Mouse (Mus musculus): ENCODE results near the gene Chrm1.

Chrm1 gene

DNA sequence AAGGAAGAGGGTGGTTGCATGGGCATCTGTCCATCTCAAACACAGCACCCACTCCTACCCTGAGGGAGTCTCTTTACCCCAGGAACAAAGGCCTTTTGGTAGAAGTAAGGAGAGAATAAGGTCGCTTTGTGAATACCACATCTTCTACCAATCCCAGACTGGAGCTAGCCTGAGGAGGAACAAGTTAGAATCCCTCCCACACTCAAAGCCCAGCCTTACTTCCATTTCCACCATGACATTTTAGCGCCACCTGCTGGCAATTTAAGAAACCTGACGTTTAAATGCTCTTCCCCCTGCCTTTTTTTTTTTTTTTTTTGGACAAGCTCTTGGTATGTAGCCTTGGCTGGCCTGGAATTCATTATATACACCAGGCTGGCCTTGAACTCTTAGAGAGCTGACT lies 19.4 kb downstream of the Chrm1 start:
- in situ Hi-C loops (cut with MboI, MseI): no loop called here

DNA sequence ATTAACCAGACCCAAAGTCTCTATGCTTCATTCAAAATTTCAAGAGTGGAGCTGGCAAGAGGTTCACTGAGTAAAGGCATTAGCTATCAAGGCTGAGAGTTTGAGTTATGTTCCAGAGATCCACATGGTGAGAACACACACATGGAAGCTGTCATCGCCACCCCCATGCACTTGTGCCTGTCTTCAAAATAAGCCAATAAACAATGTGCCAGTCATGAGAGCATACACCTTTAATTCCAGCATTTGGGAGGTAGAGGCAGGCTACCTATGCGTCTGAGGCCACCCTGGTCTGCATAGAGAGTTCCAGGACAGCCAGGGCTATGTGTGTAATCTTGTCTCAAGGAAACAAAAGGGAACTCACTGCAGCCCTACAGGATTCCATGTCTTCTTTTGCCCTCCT lies 20.0 kb downstream of the Chrm1 start:
- in situ Hi-C loops (cut with MboI, MseI): no loop called here

DNA sequence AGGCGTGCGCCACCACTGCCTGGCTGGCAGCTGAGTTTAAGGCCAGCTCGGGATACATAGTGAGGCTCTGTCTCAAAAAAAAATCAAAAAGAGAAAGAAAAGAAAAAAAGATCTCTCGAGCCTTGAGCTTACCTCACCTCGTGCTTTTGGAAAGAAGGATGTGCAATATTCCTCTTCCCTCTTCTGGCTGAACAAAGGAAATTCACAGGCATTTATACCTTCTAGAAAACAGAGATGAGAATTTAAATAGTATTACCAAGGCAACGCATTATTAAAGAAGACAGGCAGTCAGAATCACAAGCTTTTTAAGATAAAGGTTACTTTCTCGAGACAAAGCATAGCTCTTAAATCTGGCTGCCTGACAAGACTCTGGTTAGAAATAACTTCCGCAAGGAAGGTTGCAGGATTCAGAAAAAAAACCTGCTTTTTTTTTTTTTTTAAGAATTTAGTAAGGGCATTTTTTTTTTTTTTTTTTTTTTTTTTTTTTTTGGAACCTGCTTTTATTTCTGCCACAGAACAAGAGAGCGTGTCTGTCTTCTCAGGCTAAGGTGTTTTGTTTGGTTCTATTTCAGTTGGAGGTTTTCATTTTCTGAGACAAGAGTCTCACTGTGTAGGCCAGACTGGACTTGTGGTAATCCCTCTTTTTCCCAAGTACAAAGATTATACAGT lies 28.4 kb downstream of the Chrm1 start:
- in situ Hi-C loops (cut with MboI, MseI): no loop called here

DNA sequence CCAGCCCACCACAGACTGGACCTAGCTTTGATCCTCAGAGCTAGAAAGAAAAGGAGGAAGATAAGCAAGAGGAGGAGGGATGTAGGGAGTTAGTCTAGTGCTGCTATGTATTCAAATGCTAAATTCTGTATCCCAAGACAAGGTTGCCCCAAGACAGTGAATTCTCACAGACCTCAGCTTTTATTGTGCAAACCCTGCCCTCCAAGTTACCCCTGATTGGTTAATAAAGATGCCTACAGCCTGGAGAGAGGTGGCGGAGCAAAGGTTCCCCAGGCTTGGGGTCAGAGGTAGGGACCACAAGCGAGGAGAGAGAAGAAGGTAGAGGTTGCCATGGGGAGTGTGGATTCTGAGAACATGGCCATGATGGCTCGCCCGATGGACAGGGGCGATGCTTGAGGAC lies 29.2 kb downstream of the Chrm1 start:
- in situ Hi-C loops (cut with MboI, MseI): no loop called here

DNA sequence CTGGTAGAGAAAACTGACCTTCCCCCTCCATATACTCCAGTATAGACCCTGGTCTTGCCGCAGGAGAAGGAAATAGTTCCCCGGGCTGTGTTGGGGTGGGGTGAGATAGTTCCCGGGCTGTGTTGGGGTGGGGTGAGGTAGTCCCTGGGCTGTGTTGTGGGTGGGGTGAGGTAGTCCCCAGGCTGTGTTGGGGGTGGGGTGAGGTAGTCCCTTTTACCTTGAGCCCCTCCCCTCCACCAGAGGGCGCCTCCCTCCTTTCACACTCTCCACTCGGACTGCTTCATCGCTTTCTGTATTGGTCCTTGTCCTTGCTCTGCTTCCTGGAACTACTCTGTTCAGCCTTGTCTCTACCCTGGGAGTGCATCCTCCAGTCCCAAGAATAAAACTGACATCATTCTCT lies 31.7 kb downstream of the Chrm1 start:
- in situ Hi-C loops (cut with MboI, MseI): no loop called here

DNA sequence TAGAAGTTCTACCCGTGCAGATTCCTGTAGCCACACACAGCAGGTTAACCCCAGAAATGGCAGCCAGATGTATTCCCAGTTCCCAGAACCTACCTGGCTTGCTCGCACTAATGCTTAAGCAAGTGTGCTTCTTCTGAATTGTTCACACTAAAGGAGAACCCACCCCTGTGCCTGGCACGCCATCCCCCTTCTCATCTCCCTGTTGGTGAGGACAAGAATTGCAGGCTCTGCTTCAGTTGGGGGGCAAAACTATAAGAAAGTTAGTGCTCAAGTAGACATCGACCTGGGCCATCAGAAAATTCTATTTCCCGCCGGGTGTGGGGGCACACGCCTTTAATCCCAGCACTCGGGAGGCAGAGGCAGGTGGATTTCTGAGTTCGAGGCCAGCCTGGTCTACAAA lies 36.1 kb downstream of the Chrm1 start:
- in situ Hi-C loops (cut with MboI, MseI): no loop called here

DNA sequence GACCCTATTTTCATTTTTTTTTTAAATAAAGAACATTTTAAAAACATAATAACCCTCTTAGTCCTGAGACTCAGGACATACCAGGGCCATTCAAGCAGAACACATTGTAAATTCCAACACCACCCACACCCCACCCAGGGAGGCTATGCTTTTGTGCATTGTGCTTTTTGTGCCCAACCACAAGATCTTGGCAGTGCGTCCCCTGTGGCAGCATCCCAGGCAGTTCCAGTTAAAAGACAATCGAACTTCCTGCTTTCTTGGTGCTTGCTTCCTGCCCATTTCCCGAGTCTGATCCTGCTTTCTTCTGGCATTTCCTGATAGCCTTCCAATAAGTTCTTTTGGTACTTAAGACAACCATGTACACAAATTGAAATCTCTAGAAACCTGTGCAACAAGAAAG lies 38.9 kb downstream of the Chrm1 start:
- in situ Hi-C loops (cut with MboI, MseI): no loop called here

DNA sequence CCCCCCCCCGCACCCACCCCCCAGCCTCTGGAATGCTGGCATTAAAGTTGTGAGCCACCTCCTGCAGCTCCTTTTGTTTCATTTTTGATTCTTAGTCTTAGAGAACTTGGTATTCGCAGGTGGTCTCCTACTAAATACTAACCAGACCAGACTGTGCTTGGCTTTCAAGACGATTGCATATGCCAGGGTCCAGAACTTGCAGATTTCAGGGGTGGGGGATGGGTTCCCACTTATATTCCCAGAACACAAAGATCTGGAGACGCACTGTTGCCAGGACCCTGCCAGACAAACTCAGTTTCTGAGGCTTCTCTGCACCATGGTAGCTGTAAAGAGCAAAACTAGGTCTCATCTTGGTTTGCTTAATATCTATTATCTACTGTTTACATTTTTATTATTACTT lies 40.0 kb downstream of the Chrm1 start:
- in situ Hi-C loops (cut with MboI, MseI): no loop called here

DNA sequence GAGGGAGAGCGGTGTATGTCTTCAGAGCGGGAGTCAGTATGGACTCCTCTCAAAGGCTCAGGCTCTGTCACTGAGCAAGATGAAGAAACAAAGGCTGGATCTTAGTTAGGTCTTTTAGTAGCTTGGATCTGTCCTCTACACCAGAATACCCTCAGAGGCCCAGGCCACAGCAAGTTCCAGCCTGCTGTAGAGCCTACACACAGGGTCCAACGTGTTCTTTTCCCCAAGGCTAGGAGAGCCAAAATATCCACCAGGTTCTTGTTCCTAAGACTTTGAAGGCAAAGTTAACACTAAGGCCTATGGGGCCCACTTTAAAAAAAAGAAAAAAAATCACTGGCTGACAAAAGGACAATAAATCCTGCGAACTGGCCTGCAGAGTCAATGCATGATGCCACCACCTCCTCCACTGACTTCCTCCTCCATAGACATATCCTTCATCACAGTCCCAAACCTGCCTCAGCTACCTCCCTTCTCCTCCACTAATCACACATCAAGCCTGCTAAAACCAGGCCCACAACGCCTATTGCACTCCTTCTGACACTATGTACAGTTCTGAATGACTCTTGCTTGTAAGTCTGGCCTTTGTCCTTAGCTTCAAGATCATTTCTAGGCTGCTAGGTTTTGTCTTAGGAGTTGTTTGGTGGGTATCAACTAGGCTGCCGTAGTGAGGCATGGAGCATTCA lies 41.6 kb downstream of the Chrm1 start:
- in situ Hi-C loops (cut with MboI, MseI): loop anchor here (5.0 kb wide), 1 partner anchor 1208 kb away; no protein-coding TSS in a partner anchor

DNA sequence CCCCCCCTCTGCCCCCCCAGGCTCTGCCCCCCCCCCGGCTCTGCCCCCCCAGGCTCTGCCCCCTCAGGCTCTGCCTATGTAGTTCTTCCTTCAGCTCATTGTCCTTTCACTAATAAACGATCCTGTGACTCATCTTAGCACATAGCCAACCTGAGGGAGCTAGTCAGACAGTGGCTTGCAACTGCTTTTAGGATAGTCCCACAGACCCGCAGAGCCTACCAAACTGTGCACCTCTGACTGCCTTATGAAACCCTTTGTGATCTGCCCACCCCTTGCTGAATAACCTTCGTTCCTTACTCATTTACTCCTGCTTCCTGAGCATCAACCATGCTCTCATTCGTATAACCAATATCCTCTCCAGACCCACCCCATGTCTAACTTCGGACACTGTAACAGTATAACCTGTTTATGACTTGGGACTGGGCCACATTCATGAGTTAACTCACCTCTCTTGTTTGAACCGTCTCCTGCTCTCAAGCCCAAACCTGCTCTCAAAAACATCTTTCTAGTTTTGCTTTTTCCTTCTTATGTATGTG lies 42.6 kb downstream of the Chrm1 start:
- in situ Hi-C loops (cut with MboI, MseI): loop anchor here (5.0 kb wide), 1 partner anchor 1209 kb away; no protein-coding TSS in a partner anchor

DNA sequence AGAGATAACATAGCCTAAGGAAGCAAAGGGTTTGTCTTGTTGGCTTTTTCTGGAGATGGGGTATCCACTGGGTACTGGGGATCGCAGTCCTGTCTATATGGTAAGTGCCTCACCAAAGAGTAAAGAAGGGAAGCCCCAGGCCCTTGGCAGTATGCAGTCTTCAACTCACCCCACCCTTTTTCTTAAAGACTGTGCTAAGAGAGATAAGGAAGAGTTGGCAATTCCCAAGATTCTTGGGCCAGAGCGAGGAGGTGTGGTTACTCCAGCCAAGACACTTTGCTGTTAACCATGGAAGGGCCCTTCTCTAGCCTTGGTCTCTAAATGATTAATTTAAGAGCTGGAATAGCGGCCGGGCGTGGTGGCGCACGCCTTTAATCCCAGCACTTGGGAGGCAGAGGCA lies 43.3 kb downstream of the Chrm1 start:
- in situ Hi-C loops (cut with MboI, MseI): loop anchor here (5.0 kb wide), 1 partner anchor 1210 kb away; no protein-coding TSS in a partner anchor

DNA sequence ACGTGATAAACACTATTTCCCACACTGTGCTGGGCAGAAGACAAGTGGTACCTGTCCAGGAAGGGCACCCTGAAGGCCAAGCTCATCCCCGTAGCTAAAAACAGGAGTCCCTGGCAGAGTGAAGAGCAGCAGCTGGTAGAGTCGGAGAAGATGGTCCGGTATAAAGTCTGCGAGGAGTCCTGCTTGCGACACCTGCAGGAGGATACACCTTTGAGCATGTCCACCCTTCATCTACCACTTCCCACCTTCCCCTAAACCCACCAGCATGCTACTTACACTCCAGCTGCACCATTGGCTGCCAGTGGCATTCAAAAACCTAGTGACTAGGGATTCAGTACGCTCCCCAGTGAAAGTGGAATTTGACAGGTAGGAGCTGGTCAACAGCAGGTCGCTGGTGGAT lies 45.4 kb downstream of the Chrm1 start:
- in situ Hi-C loops (cut with MboI, MseI): loop anchor here (5.0 kb wide), 1 partner anchor 1212 kb away; no protein-coding TSS in a partner anchor

DNA sequence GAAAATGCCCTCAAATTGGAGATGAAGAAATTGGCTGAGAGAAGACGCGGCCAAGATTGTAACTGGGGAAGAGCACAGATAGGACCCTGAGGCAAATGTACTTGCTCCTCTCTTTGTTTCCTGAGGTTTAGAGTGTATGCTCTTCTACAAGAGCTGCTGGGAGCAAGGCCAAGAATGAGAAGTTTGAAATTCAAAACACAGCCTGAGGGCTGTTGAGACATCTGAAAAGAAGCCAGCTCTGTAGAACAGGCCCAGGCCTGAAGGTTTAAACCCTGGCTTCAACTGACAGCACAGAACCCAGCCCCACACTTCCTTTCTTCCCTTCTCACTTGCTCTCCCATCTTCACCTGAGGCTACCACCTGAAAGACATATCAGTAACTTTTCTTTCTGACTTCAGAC lies 46.5 kb downstream of the Chrm1 start:
- in situ Hi-C loops (cut with MboI, MseI): no loop called here

DNA sequence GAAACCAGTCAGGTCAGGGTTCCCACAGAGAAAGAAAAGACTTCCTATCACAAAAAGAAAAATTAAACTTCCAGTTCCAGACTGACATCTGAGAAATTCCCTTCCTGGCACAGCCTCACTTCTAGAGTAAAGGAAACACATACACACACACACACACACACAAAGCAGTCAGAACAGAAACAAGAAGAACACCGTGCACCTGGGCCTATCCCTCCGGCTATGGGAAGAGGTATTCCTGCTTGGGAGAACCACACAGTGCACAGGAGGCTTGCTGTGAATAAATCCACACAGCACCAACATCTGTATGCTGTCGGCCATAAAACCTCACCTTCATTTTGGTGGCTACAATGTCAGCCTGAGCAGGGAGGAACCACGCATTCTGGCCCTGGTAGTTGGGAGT lies 47.9 kb downstream of the Chrm1 start:
- in situ Hi-C loops (cut with MboI, MseI): no loop called here

DNA sequence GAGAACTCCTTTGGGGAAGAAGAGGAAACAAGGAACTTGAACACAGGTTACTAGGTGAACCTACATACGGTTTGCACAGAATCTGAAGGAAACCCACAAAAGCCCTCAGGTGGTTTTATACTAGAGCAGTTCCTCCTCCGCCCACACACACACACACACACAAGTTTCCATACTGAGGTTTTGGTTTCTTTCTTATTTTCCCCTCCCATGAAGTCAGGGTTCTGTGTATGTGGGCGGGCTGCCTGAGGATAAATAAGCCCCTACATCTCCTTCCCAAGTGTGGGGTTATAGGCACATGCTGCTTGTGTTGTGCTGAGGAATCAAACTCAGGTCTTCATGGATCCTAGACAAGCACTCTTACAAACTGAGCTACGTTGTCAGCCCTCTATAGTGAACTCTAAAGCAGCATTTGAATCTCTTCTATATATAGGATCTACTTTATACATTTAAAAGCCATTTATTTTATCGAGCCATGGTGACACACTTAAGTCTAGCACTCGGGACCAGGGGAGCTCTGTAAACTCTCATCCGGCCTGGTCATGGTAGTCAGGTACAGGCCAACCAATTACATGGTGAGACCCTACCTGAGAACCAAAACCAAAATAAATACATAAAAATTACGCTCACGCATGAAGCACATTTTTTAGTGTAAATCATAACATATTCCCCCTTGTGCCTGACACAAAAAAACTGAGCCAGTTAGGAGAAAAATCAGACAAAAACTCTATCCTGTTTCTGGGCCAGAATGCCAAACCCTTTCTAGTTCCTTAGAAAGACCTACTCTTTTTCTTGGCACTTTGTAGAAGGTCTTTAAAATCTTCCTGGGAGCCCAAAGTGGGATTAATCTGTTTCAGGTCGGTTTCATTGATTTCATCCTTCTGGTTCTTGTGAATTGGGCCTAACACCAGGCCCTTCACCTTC lies 48.6 kb downstream of the Chrm1 start:
- in situ Hi-C loops (cut with MboI, MseI): no loop called here

DNA sequence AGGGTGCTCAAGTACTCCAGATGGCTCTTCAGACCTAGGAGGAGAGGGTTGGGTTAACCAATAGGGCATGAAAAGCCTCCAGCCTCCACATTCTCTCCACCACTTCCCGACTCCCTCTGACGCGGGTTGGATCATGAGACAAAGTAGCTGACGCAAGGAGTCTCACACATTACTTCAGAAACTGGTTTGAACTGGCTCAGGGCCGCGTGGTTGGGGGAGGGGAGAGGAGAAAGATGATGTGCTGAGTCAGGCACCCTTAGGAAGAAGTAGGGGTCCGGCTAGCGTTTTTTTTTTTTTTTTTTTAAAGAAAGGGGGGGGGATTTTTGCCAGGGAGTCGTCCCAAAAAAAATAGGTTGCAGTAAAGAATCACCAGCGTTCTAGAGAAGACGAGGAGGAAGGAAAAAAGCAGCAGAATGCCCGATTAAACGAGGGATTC lies 49.3 kb downstream of the Chrm1 start:
- in situ Hi-C loops (cut with MboI, MseI): no loop called here

DNA sequence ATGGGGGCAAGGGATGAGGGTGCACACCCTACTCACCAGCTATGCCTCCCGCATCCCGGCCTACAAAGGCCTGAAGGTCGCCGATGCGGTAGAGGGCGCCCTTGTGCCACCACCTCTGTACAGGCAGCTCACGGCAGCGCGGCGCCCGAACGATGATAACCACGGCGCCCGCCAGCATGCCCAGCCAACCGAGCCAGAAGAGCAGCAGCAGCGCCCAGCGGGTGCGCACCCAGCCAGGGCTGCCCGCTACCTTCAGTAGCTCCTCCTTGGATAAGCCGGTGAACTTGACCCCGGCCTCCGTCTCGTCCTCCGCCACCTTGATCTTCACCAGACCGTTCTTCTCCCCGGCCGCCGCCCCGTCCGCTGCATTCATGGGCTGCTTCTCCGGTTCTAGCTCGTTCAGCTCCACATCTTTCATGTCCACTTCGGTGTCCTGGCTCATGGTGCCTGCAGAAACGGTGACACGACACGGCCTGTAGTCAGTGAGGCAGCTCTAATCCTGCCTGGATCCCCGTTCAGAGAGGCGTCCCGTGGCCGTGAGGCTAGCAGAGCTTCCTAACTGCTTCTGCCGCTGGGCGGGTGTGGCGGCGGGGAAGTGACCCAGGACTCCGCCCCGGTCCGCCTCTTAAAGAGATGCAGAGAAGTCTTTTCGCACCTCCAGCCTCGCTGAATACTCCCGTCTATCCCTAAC lies 49.9 kb downstream of the Chrm1 start:
- in situ Hi-C loops (cut with MboI, MseI): no loop called here

DNA sequence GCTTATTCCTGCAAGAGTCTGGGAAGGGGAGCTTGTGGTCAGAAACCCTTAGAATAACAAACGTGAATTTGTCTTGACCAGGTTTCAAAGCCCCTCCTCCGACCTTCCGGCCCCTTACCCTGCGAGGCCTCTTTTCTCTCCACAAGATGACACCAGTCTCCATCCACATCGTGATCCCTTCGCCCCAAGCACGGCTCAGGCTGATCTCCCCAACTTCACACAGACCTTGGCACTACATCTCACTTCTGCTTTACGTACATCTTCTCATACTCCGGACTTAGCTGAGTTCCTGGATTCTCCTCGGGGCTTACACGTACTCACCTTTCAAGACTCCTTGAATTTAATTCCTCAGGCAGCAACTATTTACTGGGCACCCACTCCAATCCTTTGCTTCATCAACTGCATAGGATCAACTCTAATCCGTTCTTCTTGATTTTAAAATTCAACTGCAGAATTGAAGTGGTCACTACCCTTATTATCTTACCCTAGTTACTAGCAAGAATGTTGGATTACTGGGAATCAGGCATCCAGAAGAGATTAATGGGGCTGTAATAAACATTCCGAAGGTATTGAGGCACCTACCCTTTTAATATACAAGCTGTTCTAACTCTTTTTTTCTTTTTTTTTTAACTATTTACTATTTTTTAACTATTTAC lies 50.5 kb downstream of the Chrm1 start:
- in situ Hi-C loops (cut with MboI, MseI): no loop called here

DNA sequence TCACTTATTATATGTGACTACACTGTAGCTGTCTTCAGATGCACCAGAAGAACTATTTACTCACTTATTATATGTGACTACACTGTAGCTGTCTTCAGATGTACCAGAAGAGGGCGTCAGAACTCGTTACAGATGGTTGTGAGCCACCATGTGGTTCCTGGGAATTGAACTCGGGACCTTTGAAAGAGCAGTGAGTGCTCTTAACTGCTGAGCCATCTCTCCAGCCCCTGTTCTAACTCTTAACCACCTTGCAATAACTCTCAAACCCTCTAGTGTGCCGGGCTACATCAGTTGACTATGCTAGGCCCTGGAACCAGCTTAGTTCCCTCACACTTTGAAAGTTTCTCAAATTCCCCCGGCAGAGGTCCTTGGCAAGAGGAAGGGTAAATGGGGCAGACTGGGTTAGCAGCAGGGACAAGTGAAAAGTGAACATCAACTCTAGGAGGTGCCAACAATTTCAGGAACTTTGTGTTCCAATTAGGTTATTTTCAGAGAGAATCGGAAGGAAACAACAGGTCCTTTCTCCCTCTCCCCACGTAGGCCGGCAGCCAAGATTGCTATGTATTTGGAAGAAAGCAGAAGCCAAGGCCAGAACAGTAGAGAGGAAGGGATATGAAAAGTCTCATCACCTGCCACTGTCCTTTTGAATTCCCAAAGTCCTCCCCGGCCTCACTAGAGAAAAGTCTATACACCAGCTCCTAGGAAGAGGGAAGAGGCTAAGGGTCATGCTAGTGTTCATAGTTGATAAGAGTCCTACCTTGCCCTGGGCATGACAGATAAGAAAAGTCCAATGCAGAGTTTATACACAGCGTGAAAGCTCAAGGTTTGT lies 51.3 kb downstream of the Chrm1 start:
- in situ Hi-C loops (cut with MboI, MseI): no loop called here

Data from regulatory T cell (primary cell).